Mouse (Mus musculus) left cerebral cortex, postnatal 36 days (tissue): ENCODE measurements around the gene Tax1bp1. TPM values are rescaled to one million over a fixed set of nuclear protein-coding genes. Genes with fewer than 3 reads are reported as not detected.

Experiments
- DNase-seq, 2 experiments: peaks; one replicate each; pipeline ENCODE4 v3.0.0; 2021 to 2022; ENCODE audit warnings: low spot score in 2 of 2, mixed read lengths in 1 of 2
- intact Hi-C: fragments of 180-260 bp; cut with DNase I; formaldehyde crosslinking; loops from one replicate; pipeline ENCODE4 v1.15.1; 2025
- total RNA-seq, 2 experiments: library from RNA; stranded (reverse); gene quantifications; 2 replicates each; pipeline ENCODE4 v1.2.3; 2021

The Tax1bp1 gene
- total RNA-seq, 2 experiments from 2014 or later: 125 TPM

DNA sequence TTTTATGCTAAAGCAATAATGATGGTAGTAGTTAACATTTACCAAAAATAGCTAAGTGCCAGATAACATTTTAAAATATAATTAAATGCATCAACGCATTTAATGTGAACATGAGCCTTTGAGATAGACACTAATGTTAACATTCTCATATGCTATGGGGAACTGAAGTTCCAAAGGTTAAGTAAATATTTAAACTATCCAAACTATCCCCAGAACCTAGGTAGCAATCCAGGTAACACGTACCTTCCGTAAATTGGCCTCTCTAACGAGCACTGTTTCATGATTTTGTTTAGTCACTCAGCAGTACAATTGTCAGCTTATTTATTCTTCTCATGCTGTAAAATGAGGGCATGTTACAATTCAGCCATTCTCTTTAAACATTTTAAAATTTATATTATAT, 13.6 kb upstream of the Tax1bp1 start:
- intact Hi-C loops: no loop called here
- DNase-seq: no peak

DNA sequence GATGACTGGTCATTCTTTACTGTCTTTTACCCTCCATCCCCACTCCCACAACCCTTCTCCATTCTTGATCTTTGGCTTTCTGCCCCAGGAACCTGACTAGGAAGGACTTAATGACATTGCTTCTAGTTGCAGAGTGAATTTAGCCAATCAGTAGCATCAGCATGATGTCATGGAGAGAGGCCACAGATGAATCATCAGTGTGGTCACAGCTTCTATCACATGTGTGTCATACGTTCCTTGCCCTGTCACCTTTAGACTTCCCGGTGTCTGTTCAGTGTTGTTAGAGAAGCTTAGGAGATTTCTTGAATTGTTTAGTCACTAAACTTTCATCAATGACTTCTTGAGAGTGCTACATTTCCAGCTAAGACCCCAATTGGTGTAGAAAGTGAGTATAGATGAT, 10.3 kb upstream of the Tax1bp1 start:
- intact Hi-C loops: no loop called here
- DNase-seq: no peak

DNA sequence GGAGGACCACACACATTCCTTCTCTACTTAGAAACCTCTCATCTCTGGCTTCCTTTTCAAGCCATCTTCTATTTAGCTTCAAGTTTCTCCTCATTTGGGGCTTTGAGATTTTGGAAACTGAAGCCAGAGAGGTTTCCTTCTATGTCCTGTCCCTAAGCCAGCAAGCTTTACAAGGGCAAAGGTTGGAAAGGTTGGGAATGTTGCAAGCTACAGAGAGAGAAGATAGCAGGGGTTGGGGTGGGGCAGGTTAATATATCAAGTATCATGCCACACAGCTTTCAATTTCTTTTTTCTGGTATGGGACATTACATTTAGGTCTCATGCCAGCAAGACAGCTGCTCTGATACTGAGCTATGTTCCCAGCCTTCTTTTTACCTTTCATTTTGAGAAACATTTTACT, 8.2 kb upstream of the Tax1bp1 start:
- intact Hi-C loops: no loop called here
- no peak for DNase-seq

DNA sequence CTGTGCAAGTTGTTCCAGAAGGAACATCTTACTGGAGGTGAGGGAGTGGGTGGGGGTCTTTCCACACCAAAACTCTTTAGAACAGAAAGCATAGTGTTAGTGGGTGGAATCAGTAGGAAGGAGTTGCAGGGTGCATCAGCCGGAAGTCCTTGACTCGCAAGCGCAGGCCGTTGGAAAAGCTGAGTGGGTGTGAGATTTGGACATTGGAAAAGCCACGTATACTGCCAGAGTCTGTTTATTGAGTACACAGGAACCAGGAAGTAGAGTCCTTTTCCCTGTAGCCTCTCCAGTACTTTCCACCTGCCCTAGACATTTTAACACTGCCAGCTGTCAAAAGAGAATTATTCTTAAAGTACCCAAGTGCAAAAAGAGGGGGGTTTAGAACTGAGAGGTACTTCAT, 5.7 kb upstream of the Tax1bp1 start:
- intact Hi-C loops: no loop called here
- no peak for DNase-seq

DNA sequence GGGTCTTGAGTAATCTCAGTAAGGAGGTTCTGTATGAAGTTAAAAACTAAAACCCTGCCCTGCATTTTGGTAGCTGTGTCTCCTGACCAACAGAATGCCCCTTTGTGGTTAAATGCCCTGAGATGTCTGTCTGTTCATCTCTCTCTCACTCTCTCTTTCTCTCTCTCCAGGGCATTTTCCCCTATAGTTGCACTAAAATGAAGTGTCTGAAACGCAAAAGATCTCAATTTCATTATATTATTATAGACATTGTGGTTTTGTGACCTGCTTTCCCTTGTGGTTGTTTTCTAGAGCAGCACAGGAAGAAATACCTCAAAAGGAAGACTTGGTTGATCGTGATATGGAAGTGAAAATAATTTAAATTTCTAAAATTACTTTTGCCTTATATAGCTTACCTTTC, 966 bp upstream of the Tax1bp1 start:
- intact Hi-C loops: loop anchor here (5.0 kb wide), 1 partner anchor 70 kb away; the partner anchor contains the start of gene Hibadh
- no peak for DNase-seq

DNA sequence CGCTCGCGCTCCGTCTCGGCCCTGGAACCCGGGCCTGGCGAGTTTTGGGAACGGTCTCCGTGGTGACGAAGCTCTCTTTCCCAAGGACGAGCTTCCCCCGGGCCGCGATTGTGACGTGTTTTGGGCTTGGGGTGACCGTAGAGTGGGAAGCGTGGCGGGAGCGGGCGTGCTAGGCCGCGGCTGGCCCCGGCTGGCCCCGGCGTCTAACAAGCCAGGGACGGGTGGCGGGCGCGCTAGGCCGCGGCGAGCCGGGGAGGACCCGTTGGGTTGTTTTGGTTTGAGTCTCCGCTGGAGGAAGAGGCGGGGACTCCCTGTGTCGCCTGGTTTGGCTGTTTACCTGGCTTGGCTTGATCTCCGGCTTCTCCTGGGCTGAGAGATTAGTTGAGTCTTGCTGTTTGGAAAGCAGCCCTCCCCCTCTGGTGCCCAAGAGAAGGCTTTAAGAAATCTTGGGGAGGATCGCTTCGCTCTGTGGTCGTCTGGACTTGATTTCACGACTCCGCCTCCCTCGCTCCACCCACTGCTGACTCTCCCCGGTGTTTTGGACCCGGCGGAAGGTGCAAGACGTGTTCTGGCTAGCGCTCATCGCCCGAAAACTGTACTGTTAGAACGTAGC, 474 bp downstream of the Tax1bp1 start:
- intact Hi-C loops: loop anchor here (5.0 kb wide), 1 partner anchor 72 kb away; the partner anchor contains the start of gene Hibadh

DNA sequence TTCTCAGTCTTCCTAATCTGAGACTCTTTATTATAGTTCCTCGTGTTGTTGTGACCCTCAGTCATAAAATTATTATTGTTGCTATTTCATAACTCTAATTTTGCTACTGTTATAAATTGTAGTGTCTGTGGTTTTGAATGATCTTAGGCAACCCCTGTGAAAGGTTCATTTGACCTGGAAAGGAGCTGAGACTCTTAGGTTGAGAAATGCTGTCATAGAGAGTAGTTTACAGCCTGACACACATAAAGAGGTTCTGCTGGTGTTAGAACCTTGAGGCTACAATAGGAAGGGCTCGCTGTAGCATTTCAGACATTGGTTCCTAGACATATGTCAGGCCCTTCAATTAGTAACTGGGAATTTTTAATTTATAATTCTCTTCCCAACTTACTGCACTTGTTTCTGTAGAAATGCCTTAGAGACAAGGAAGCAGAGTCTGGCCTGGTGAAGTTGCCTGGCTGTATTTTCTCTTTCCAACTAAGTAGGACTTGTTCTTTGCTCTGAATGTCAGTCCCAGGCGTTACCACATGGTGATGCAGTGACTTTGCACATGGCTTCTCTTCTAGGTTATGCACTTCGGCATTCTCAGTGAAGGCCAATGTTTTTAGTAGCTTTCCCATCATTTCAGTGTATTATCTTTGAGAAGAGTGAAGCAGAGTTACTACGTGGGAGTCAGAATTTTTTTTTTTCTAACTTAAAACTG, 4.1 kb downstream of the Tax1bp1 start:
- no peak for DNase-seq
- intact Hi-C loops: no loop called here

More for the DNA sequence above, 474 bp downstream of the Tax1bp1 start:
- DNase-seq: peak; percentile 70 to 73

DNA sequence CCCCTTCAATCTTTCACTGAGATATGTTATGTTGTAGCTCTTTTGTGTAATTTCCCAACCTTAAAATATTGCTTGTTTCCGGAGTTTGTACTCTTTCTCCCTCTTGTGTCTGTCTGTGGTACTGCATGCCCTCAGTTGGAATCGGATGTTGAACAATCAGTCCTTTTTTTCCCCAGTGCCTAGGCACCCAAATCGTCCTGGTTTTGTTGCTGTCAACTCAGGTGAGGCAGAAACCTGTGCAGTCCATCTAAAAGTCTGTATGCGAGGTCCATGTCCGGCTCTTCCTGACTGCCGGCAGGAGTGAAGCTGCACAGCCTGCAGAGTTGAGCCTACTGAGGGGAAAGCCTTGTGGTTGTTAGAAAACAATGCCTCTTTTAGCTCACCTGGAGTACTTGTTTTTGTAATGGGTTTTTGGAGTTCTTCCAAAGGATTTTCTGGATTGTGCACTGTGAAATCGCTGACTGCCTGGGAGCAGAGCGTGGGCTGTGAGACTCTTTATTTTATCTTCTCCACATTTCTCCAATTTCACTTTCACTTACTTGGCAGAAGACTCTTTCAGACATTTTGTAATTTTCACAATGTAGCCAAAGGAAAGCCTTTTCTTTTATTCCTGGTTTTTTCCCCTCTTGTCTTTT, 11.4 kb downstream of the Tax1bp1 start:
- DNase-seq: peak; percentile 37 to 66
- intact Hi-C loops: loop anchor here (5.0 kb wide), 2 partner anchors 112 to 468 kb away; no protein-coding TSS in a partner anchor

DNA sequence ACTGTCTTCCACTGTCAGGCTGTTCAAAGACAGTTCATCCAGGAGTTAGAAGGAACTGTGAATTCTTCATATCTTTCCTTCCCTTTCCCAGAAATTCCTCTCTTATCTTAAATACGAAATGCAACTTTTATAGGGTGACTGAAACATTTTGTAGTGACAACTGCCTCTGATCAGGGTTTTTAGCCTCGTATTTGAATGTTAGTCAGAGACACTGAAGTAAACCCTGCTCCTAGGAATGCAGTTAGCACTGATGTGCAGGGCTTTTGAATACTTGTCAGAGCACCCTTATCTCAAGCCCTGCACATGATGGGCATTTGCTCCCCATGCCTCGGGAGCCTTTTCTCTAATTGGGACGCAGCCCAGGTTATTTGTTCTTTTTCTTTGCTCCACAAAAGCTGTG, 16.8 kb downstream of the Tax1bp1 start:
- intact Hi-C loops: no loop called here
- DNase-seq: no peak

DNA sequence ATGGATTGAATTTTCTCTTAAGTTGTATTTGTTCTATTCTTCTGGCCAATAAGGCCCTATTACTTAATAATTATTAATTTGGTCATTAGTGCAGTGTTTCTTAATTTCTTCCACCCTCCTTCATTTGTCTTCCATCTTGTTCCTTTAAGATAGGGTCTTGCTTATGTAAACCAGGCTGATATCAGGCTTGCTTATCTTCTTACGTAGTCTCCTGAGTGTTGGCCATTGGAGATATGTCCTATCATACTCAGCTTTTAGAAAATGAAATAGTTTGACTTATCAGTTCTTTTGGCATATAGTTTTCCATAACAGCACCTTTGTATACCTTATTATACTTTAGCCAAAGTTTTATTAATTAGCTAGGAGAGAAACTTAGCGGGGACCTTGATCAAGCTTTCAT, 21.1 kb downstream of the Tax1bp1 start:
- intact Hi-C loops: no loop called here
- DNase-seq: no peak

DNA sequence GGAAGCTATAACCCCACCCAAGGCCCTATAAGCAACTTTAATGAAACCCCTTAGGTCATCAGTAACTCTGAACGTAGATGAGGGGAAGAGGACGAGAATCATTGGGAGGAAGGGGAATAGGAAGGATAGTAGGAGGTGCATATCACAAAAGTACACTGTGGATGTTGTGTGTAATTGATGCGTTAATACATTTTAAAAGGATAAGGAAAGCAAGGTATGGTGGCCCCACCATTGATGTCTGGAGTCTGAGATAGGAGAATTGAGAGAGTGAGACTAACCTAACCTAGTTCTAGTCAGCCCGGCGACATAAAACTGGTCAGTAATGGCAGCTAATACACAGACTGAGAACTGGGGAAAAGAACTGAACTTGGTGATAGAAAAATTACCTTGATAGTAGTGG, 39.3 kb downstream of the Tax1bp1 start:
- DNase-seq: no peak
- intact Hi-C loops: no loop called here

DNA sequence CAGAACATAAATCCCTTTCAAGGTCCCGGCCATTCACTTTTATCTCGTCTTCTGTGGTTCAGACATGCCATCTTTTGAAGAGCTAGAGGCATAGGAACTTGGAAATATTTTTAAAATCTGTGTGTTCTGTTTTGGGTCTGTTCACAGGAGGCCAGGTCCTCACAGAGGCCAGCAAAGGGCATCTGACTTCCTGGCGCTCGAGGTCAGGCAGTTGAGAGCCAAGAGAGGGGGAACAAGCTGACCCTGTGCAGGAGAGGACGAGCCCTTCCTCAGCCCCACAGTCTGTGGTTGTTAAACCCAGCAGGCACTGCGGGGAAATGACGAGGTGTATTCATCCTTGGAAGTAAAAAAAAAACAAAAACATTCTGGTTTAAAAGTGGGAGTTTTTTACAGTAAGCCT, 51.7 kb downstream of the Tax1bp1 start:
- DNase-seq: no peak
- intact Hi-C loops: no loop called here

DNA sequence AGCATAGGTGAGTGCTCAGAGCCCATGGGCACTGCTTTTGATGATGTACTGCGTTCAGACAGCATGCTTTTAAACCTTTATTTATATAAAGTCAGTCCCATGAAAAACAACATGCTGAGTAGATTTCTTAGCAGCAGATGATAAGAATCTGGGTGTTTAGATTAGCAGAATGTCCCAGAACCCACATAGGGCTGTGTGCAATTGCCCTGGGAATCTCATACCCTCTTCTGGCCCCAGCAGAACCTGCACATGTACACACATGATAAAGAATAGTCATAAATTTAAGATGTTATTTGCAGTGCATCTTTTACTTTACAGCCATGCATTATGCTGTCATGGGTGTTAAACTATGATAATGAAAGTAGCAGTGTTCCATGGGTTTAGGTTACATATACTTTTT, 57.3 kb downstream of the Tax1bp1 start:
- intact Hi-C loops: loop anchor here (5.0 kb wide), 1 partner anchor 57 kb away; no protein-coding TSS in a partner anchor
- DNase-seq: no peak

DNA sequence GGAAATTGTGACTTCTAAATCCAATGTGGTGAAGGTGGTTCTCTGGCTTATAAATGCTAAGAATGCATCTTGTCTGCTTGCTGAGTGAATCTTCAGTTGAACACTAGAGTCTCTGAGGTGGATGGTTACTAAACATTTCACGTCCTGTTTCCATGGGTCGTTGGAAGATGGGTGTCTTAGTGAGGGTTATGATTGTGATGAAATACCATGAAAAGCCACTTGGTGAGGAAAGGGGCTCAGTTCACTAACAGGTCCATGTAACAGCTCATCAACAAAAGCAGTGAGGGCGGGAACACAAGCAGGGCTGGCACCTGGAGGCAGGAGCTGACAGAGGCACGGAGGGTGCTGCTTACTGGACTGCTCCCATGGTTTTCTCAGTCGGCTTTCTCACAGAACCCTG, 59.6 kb downstream of the Tax1bp1 start:
- no peak for DNase-seq
- intact Hi-C loops: loop anchor here (5.0 kb wide), 1 partner anchor 54 kb away; no protein-coding TSS in a partner anchor

DNA sequence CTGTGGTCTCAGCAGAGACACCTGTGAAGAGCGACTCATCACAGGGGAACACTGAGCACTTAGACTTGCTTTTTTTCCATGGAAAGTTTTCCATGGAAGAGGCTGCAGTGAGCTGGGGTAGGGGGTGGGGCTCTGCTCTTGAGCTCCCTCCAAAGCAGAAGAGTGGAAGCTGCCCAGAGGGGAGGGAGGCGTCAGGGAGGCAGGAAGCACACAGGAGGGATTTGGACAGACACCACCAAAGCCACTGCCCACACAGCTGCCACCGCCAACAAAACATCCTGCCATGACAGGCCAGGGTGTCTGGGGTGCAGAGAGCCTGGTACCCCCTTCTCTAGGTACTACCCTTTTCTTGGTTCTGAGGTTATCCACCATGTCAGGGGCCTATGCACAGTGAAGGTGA, 61.8 kb downstream of the Tax1bp1 start:
- DNase-seq: no peak
- intact Hi-C loops: no loop called here

DNA sequence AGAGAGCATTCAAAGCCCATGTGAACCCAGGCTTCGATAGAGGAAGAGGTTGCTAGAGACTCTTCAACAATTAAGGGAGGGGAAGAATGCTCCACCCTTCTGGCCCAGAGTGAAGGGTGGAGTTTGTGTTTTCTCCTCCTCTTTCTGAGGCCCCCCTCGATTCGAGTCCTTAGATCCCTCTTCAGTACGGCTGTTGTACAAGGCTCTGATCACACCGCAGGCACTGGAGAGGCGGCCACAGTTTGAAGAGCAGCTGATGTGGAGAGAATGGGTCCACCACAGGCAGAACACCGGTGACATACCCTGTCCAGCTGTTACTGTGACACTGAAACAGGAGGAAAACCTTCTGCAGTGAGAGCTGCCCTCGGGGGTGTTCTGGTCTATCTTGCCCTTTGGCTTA, 62.4 kb downstream of the Tax1bp1 start:
- intact Hi-C loops: no loop called here
- DNase-seq: no peak

DNA sequence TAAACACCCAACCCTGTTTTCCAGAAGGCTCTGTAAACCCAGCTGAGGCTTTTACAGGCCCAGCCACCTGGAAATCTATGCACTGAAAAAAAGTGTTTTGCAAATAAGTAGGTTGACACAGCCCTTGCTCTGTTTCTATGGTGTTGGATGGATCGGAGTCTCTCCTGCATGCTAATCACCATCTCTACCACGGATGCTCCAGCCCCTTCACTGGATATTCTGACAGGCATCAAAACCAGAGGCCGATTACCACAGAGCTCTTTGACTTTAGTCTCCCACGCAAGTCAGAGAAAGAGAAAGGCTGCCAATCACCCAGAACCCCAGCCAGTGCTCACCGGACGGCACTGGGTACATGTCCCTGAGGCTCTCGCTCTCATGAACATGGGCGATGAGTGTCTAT, 63.5 kb downstream of the Tax1bp1 start:
- intact Hi-C loops: no loop called here
- no peak for DNase-seq

DNA sequence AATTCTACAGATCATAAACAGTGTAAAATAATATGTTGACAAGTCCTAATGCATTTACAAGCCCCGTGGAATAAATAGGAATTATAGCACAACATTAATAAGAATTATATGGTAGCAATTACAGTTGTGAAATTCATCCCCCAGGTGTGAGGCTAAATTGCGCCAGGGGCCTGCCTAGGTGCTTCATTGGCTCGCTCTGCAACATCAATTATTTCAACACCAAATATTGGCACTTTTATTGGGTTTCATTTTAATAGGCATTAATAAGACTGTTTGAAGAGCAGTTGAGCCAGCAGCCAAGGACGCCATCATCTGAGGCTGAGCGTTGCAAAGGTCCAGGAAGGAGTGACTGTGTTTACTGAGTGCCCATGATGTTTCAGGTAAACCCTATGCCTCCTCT, 65.0 kb downstream of the Tax1bp1 start:
- intact Hi-C loops: no loop called here
- no peak for DNase-seq

DNA sequence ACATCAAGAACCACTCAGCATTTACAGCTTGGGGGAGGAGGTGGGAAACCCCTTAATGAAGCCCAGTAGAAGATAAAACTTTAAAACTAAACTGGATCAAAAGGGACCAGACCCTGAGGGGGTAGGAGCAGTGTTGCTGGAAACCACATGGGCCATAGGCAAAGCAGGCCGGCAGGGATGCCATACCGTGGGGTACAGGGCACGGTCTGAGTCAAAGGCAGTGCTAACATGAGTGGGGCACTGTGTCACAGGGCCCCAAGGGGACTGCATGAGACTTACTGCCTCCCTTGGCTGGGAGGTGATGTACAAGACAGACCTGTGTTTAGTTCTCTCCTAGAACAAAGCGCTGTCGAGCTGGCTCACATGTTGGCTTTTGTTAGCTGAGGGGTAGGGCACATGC, 66.0 kb downstream of the Tax1bp1 start:
- intact Hi-C loops: no loop called here

DNA sequence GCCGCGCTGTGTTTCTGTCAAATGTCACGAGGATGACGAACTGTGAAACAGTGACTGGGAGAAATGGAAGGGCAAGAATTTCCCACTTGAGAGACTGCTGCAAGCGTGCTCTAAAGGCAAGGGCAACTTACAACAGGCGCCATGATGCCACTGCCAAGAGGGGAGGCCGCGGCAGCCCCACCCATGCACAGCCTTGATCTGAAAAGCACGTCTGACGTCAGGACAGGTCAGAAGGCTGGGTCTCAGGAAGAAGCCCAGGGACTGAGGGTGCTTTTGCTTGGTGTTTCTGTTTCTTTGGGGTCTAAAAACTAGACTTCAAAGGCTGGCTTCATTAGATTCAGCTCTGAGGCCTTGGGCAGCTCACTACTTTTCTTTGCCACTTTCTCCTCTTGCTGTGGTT, 76.8 kb downstream of the Tax1bp1 start:
- no peak for DNase-seq
- intact Hi-C loops: no loop called here

More for the DNA sequence above, 66.0 kb downstream of the Tax1bp1 start:
- DNase-seq: no peak

DNA sequence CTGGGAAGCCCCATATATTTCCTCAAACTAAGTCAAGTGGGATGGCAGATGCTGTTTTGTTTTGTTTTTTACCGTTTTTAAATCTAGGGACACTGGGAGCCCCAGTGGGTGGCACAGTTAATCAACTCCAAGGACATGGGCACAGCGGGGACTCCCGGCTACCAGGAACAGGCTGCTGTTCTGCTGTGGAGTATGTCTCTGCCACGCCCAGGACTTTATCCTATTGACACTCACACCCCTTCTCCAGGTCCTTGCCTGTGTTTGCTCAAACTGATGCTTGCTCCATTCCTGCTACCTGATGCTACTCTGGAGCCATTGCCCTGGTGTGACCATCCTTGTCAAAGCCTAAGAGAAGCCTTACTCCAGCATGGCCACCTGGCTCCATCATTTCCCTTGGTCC, 77.3 kb downstream of the Tax1bp1 start:
- DNase-seq: no peak
- intact Hi-C loops: no loop called here
